Mouse (Mus musculus): Measurements from ENCODE around the gene Rgs10.

Gene Rgs10

GRCm38 (mm10) chr7:128348608-128349007, 70.0 kb downstream of the Rgs10 start:
- in situ Hi-C loops (cut with MboI, MseI), result loop anchor here (5.0 to 10.0 kb wide), 2 partner anchors 104 to 106 kb away; partner anchors contain the start of gene Tgfb1i1 (in 1 of the 2)

GRCm38 (mm10) chr7:128346991-128347390, 71.6 kb downstream of the Rgs10 start:
- in situ Hi-C loops (cut with MboI, MseI), result loop anchor here (5.0 to 10.0 kb wide), 2 partner anchors 102 to 105 kb away; partner anchors contain the start of gene Tgfb1i1 (in 1 of the 2)

- in situ Hi-C loops (cut with MboI, MseI), result loop anchor here (5.0 to 10.0 kb wide), 2 partner anchors 102 to 104 kb away; partner anchors contain the start of gene Tgfb1i1 (in 1 of the 2)
Observed at GRCm38 (mm10) chr7:128346522-128346921, 72.0 kb downstream of the Rgs10 start.

- in situ Hi-C loops (cut with MboI, MseI), result loop anchor here (5.0 to 10.0 kb wide), 2 partner anchors 101 to 103 kb away; partner anchors contain the start of gene Tgfb1i1 (in 1 of the 2)
Observed at GRCm38 (mm10) chr7:128345691-128346090, 72.9 kb downstream of the Rgs10 start.

- in situ Hi-C loops (cut with MboI, MseI), result loop anchor here (5.0 to 10.0 kb wide), 2 partner anchors 100 to 103 kb away; partner anchors contain the start of gene Tgfb1i1 (in 1 of the 2)
Observed at GRCm38 (mm10) chr7:128344928-128345653, 73.5 kb downstream of the Rgs10 start.

GRCm38 (mm10) chr7:128344488-128344887, 74.1 kb downstream of the Rgs10 start:
- in situ Hi-C loops (cut with MboI, MseI), result loop anchor here in 1 of 2 experiments (10.0 kb wide), 1 partner anchor 100 kb away; the partner anchor contains the start of gene Tgfb1i1

GRCm38 (mm10) chr7:128342691-128343090, 75.9 kb downstream of the Rgs10 start:
- in situ Hi-C loops (cut with MboI, MseI), result loop anchor here in 1 of 2 experiments (10.0 kb wide), 1 partner anchor 98 kb away; the partner anchor contains the start of gene Tgfb1i1

GRCm38 (mm10) chr7:128340321-128340720, 78.2 kb downstream of the Rgs10 start:
- in situ Hi-C loops (cut with MboI, MseI), result loop anchor here in 1 of 2 experiments (10.0 kb wide), 1 partner anchor 96 kb away; the partner anchor contains the start of gene Tgfb1i1

GRCm38 (mm10) chr7:128332896-128333295, 85.7 kb downstream of the Rgs10 start:
- in situ Hi-C loops (cut with MboI, MseI), result no loop called here

GRCm38 (mm10) chr7:128330981-128331380, 87.6 kb downstream of the Rgs10 start:
- in situ Hi-C loops (cut with MboI, MseI), result no loop called here

- in situ Hi-C loops (cut with MboI, MseI), result no loop called here
Observed at GRCm38 (mm10) chr7:128324977-128325376, 93.6 kb downstream of the Rgs10 start.
